Mouse (Mus musculus) right cerebral cortex, postnatal 14 days (tissue): ENCODE results near the gene Unc13d.
"Not testable (repeated sequence)": the region's sequence is repeated elsewhere in the genome, so short reads cannot be mapped to it uniquely, and the experiment has no call there.

Experiments used
- DNase-seq: peaks from one replicate; pipeline ENCODE4 v3.0.0; 2022

Unc13d gene

DNA sequence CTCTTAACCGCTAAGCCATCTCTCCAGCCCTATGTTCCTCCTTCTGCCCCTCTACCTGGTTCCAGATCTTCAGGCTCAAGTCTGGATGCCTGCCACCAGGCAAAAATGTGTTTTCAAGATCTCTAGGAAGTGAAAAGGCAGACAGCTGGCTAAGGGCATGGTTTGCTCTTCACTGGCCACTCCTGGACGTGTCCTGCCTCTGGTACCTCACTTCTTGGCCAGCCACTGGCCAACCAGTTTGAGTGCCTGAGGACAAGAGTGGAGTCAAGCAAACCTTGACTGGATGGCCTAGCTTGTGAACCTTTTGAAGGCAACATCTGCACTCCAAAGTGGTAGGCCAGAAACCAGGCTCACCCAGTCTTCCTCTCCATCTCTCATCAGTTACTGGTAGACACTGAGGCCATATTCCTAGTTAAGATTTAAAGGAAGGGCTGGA is 57.8 kb downstream of the Unc13d start:
- DNase-seq = no peak

DNA sequence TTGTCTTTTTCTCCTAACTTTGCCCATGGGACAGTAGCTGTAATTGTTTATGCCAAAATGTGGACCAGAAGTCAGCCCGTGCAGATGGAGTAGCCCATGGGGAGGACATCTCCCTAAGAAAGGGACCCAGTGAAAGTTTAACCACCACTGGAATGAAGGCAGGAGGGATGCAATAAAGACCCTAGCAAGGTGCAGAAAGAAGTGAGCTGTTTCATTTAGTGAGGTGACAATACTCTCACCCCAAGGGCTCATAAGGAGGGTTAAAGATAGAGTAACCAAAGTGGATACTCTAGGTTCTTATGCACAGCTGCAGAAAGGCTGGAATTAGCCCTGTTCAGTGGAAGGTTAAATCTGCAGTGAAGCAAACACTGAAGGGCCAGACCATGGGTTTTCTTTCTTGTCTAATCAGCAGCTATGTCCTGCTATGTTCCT is 58.4 kb downstream of the Unc13d start:
- DNase-seq = no peak

DNA sequence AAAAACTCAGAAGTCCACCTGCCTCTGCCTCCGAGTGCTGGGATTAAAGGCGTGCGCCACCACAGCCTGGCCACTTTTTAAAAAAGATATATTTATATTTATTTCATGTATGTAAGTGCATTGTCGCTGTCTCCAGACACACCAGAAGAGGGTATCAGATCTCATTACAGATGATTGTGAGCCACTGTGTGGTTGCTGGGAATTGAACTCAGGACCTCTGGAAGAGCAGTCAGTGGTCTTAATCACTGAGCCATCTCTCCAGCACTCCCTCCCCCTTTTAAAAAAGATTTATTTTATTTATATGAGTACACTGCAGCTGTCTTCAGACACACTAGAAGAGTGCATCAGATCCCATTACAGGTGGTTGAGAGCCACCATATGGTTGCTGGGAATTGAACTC is 58.9 kb downstream of the Unc13d start:
- DNase-seq = not testable (repeated sequence)

DNA sequence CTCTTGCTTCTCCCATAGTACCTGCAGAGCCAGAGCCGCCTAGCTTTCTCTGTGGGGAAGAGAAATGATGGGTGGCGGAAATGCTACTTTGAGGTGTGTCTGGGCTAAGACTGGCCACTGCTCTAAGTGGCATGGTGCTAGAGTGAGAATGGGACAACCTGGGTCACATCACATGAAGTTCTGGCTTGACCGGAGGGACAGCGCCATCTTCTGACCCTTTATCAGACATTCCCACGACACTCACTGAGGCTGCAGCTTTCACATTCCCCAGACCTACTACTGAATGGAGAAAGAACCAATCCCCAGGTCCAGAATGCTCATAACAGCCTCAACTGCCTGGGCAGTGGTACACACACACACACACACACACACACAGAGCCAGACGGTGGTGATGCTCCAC is 59.7 kb downstream of the Unc13d start:
- no peak for DNase-seq

DNA sequence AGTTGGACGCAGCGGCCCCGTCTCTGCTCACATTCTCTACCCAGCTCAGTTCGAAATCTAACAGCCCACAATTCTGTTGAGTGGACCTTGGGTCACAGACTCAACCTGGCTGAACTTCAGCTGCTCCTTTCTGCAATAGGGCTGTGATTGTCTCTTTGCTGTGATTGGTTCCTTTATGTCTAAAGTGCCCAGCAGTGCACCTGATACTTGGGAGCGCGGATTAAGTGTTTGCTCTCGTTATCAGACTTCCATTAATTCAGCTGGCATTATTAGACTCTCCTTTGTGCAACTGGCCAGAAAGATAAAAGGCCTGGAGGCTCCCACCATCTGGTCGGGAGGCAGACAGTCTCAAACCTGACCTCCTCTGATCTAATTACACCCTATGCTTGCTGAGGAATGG is 62.9 kb downstream of the Unc13d start:
- DNase-seq = no peak

DNA sequence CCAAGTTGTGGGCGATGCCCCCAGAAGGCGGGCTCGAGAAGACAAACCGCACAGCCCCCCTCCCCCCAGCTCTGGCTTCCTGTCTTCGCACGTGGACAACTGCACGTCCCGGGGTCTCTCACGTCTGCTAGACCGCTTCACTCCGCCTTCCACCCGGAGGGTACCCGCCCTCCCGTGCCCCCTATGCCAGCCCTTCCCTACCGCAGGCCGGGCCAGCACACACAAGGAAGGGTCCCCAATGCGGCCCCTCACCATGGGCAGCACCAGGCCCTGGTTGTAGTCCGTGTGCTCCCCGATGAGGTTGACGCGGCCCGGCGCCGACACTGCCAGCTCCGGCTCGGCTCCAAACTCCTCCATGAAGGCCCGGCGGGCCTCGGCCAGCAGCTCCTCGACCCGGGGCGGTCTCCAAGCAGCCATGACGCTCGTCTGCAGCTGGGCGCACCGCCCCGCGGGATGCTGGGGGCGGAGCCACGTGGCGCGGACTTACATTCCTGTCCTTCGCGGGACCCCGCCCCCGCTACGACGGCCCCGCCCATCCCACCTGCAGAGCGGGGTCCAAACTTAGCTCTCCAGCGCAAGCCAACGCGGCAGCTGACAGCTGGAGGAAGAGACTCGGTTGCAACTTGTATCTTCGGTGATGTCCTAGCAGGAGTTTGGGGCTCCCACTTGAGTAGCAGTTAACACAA is 65.4 kb downstream of the Unc13d start, which contains the start of gene Galk1:
Gene Galk1, minus strand, starts transcription at position 458 of the 686 bp plus-strand sequence.
- peak; percentile 78 for DNase-seq
